Mouse (Mus musculus): Measurements from ENCODE around the gene Ttc23.
A peak's percentile ranks its signal among the peaks of the same experiment; 100 is the strongest.

DNA sequence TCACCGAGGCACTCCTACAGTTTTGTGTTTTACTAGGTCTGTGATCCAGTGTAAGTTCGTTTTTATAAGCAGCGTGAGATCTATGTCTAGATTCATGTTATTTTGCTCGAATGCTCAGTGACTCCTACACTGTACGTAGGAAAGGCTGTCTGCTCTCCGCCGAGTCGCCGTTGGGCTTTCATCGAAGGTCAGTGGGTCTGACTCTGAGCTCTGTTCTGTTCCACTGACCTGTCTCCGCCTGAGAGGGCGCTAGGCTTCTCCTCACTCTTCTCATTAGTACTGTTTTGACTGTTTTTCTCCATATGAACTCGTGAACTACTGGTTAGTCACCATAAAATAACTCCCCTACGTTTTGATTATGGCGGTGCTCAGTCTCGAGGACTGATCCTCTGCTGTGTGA, 35.8 kb downstream of the Ttc23 start:
- TF ChIP-seq CTCF (IDR thresholded peaks at IDR 0.05; ENCODE audit: low read depth, low read length) (peak; percentile 34), POLR2A (IDR thresholded peaks at IDR 0.05; ENCODE audit: insufficient read depth, low read length) (no peak), EP300 (IDR thresholded peaks at IDR 0.05; ENCODE audit: insufficient read depth, low read depth, low read length) (no peak)
